Mouse (Mus musculus) embryonic facial prominence, embryonic 15.5 days (tissue): Measurements from ENCODE around the gene Fat1. TPM values are rescaled to one million over a fixed set of nuclear protein-coding genes. Genes with fewer than 3 reads are reported as not detected.

Experiments
- ATAC-seq: fragments of 200-750 bp; cut with Nextera tagmentation; 2 replicates; pipeline ENCODE4 v1.8.0; 2017; ENCODE audit warnings: low read depth, moderate TSS enrichment; ENCODE audit not compliant: insufficient number of reproducible peaks, low FRiP score, low TSS enrichment
- H3K27ac ChIP-seq: fragments of 300-500 bp; sonication (generic); replicated peaks from 2 replicates; pipeline ENCODE4 v1.5.1; 2015; ENCODE audit warnings: mild to moderate bottlenecking, inconsistent platforms
- H3K27me3 ChIP-seq: fragments of 300-500 bp; sonication (generic); 2 replicates; pipeline ENCODE4 v1.6.1; 2015; ENCODE audit warnings: inconsistent platforms
- H3K36me3 ChIP-seq: fragments of 300-500 bp; sonication (generic); 2 replicates; pipeline ENCODE4 v1.6.1; 2015; ENCODE audit warnings: mild to moderate bottlenecking, inconsistent platforms
- H3K4me1 ChIP-seq: fragments of 300-500 bp; sonication (generic); 2 replicates; pipeline ENCODE4 v1.6.1; 2015; ENCODE audit warnings: inconsistent platforms
- H3K4me2 ChIP-seq: fragments of 300-500 bp; sonication (generic); replicated peaks from 2 replicates; pipeline ENCODE4 v1.6.1; 2015; ENCODE audit warnings: mild to moderate bottlenecking, inconsistent platforms
- H3K4me3 ChIP-seq: fragments of 300-500 bp; sonication (generic); replicated peaks from 2 replicates; pipeline ENCODE4 v1.5.1; 2015; ENCODE audit warnings: mild to moderate bottlenecking, inconsistent platforms
- H3K9ac ChIP-seq: fragments of 300-500 bp; sonication (generic); 2 replicates; pipeline ENCODE4 v1.6.1; 2015; ENCODE audit warnings: inconsistent platforms
- H3K9me3 ChIP-seq: fragments of 300-500 bp; sonication (generic); replicated peaks from 2 replicates; pipeline ENCODE4 v1.6.1; 2016; ENCODE audit warnings: inconsistent platforms
- WGBS: fragments of 180-500 bp; shearing (Covaris S2); methylation state at CpG from one replicate; pipeline ENCODE4 v1.1.7; 2015; 5-methylcytosine and 5-hydroxymethylcytosine counted together
- polyA plus RNA-seq: library from polyadenylated mRNA; unstranded; fragments of >200 nt; fragmentation: Nextera tagmentation; extraction: Ambion mirVana; gene quantifications from 2 replicates; pipeline ENCODE4 v1.2.1, GENCODE M21; 2015

The Fat1 gene
- polyA plus RNA-seq, 1 experiment from 2014 or later = 24.8 TPM

- H3K4me1 ChIP-seq = peaks cover 7% of the 10 kb centered on the region; the same call in 1 of the 2 replicates
- WGBS = 3% methylated on average over 13 of the region's 13 CpGs
- H3K4me3 ChIP-seq = peak overlapping the region; percentile 89
- H3K27ac ChIP-seq = peak overlapping the region; percentile 96
- ATAC-seq = no peak
- no peaks in the 10 kb centered on the region for H3K36me3 ChIP-seq
- peak overlapping the region; percentile 74 for H3K4me2 ChIP-seq
- H3K9ac ChIP-seq = peak overlapping the region; percentile 59
- no peaks in the 10 kb centered on the region for H3K9me3 ChIP-seq
- no peaks in the 10 kb centered on the region for H3K27me3 ChIP-seq
Measured at GRCm38 (mm10) chr8:44934416-44934815, 831 bp upstream of the Fat1 start.

GRCm38 (mm10) chr8:44935741-44936140 lies 494 bp downstream of the Fat1 start:
- peak; percentile 78 for ATAC-seq
- H3K4me2 ChIP-seq = peak overlapping the region; percentile 74
- WGBS = under 1% methylated on average over 24 of the region's 24 CpGs
- no peaks in the 10 kb centered on the region for H3K36me3 ChIP-seq
- H3K27me3 ChIP-seq = no peaks in the 10 kb centered on the region
- peak overlapping the region; percentile 96 for H3K27ac ChIP-seq
- H3K4me3 ChIP-seq = peak overlapping the region; percentile 89
- H3K4me1 ChIP-seq = peaks cover 7% of the 10 kb centered on the region; the same call in 1 of the 2 replicates
- H3K9ac ChIP-seq = peak overlapping the region; percentile 59
- no peaks in the 10 kb centered on the region for H3K9me3 ChIP-seq

- under 1% methylated on average over 16 of the region's 16 CpGs for WGBS
Measured at GRCm38 (mm10) chr8:44936481-44936961, 1.3 kb downstream of the Fat1 start.

GRCm38 (mm10) chr8:44937141-44937825 lies 2.0 kb downstream of the Fat1 start:
- no peak for ATAC-seq
- Histone ChIP-seq H3K27me3 (no peaks in the 10 kb centered on the region), H3K36me3 (no peaks in the 10 kb centered on the region), H3K4me3 (peak overlapping the region; percentile 89), H3K27ac (peak overlapping the region; percentile 96), H3K4me1 (peaks cover 12% of the 10 kb centered on the region; the same call in 1 of the 2 replicates), H3K9ac (peak overlapping the region; percentile 82), H3K4me2 (peak overlapping the region; percentile 74), H3K9me3 (no peaks in the 10 kb centered on the region)
- under 1% methylated on average over 34 of the region's 34 CpGs for WGBS

More at GRCm38 (mm10) chr8:44936481-44936961, 1.3 kb downstream of the Fat1 start:
- peaks cover 11% of the 10 kb centered on the region; the same call in 1 of the 2 replicates for H3K4me1 ChIP-seq
- peak overlapping the region; percentile 89 for H3K4me3 ChIP-seq
- H3K4me2 ChIP-seq = peak overlapping the region; percentile 74
- peak overlapping the region; percentile 96 for H3K27ac ChIP-seq
- peak overlapping the region; percentile 82; the same call in 1 of the 2 replicates for H3K9ac ChIP-seq
- H3K9me3 ChIP-seq = no peaks in the 10 kb centered on the region
- H3K36me3 ChIP-seq = no peaks in the 10 kb centered on the region
- no peak for ATAC-seq
- H3K27me3 ChIP-seq = no peaks in the 10 kb centered on the region

GRCm38 (mm10) chr8:44937905-44938642 lies 2.8 kb downstream of the Fat1 start:
- under 1% methylated on average over 83 of the region's 87 CpGs for WGBS
- H3K4me3 ChIP-seq = peak overlapping the region; percentile 89
- peak; percentile 88 for ATAC-seq
- H3K4me2 ChIP-seq = peak overlapping the region; percentile 74
- peak overlapping the region; percentile 82 for H3K9ac ChIP-seq
- H3K4me1 ChIP-seq = peaks cover 12% of the 10 kb centered on the region; the same call in 1 of the 2 replicates
- H3K27me3 ChIP-seq = no peaks in the 10 kb centered on the region
- no peaks in the 10 kb centered on the region for H3K36me3 ChIP-seq
- H3K27ac ChIP-seq = peak overlapping the region; percentile 96
- no peaks in the 10 kb centered on the region for H3K9me3 ChIP-seq

DNA sequence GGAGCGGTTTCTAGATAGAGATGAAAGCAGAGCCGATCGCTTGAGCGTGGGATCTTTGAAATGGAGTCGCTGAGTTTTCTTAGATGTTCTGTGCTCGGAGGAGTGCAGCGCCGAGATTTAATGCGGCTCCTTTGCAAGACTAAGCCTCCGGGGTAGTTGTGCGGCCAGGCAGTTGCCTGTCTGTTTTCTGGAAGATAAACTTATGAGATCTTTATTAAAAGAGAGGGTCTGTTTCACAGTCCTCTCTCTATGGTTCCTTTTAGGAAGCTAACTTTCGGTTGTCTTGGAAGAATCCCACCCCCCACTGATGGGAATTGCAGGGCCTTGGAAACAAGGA lies 3.4 kb downstream of the Fat1 start:
- H3K4me2 ChIP-seq = peak overlapping the region; percentile 74
- peak overlapping the region; percentile 89 for H3K4me3 ChIP-seq
- H3K9ac ChIP-seq = peak overlapping the region; percentile 82
- no peaks in the 10 kb centered on the region for H3K27me3 ChIP-seq
- H3K9me3 ChIP-seq = no peaks in the 10 kb centered on the region
- no peak for ATAC-seq
- H3K27ac ChIP-seq = peak overlapping the region; percentile 96
- no peaks in the 10 kb centered on the region for H3K36me3 ChIP-seq
- peaks cover 10% of the 10 kb centered on the region; the same call in 1 of the 2 replicates for H3K4me1 ChIP-seq
- WGBS = under 1% methylated on average over 12 of the region's 12 CpGs

GRCm38 (mm10) chr8:44945577-44945976 lies 10.3 kb downstream of the Fat1 start:
- Histone ChIP-seq H3K9me3 (0 out of 2 replicates have a peak, but pooled peaks cover under 1% of the 10 kb centered on the region), H3K9ac (no peak overlapping the region), H3K4me3 (no peak overlapping the region), H3K4me2 (no peak overlapping the region), H3K27me3 (no peaks in the 10 kb centered on the region), H3K4me1 (peaks cover 11% of the 10 kb centered on the region), H3K36me3 (peaks cover 15% of the 10 kb centered on the region), H3K27ac (no peak overlapping the region)
- WGBS = 91% methylated on average over 4 of the region's 4 CpGs
- ATAC-seq = no peak; the same call in 1 of the 2 replicates

DNA sequence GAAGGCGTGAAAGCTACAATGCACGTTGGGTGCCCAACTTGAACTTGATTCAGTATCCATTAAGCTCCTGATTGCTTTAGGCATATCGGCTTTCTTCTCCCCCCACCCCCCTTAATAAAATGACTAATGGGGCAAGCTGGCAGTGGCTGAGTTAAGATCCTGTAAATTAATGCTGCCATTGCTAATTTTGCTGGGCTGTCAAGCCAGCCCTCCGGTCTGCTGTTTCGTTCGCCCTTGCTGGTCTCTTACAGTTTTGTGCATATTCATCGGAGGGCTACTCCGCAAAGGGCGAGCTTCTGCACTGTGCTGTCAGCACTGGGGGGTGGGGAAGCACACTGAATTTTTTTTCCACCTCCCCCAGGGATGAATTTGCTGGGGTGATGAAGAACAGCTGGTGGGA lies 13.3 kb downstream of the Fat1 start:
- peaks cover 45% of the 10 kb centered on the region for H3K36me3 ChIP-seq
- no peak overlapping the region for H3K4me2 ChIP-seq
- no peak overlapping the region for H3K4me3 ChIP-seq
- WGBS = 49% methylated on average over 9 of the region's 9 CpGs
- no peak overlapping the region for H3K9ac ChIP-seq
- ATAC-seq = no peak
- H3K27ac ChIP-seq = no peak overlapping the region
- no peaks in the 10 kb centered on the region for H3K27me3 ChIP-seq
- peaks cover 6% of the 10 kb centered on the region for H3K4me1 ChIP-seq
- H3K9me3 ChIP-seq = 0 out of 2 replicates have a peak, but pooled peaks cover 5% of the 10 kb centered on the region

GRCm38 (mm10) chr8:44960455-44960854 lies 25.2 kb downstream of the Fat1 start:
- Histone ChIP-seq H3K4me1 (peaks cover 60% of the 10 kb centered on the region), H3K27me3 (no peaks in the 10 kb centered on the region), H3K4me2 (no peak overlapping the region), H3K4me3 (no peak overlapping the region), H3K36me3 (peaks cover 4% of the 10 kb centered on the region; the same call in 1 of the 2 replicates), H3K9me3 (no peaks in the 10 kb centered on the region), H3K27ac (no peak overlapping the region), H3K9ac (no peak overlapping the region)
- peak; percentile 21; the same call in 1 of the 2 replicates for ATAC-seq
- 10% methylated on average over 10 of the region's 10 CpGs for WGBS

- no peak for ATAC-seq
- H3K36me3 ChIP-seq = peaks cover 4% of the 10 kb centered on the region; the same call in 1 of the 2 replicates
- no peak overlapping the region for H3K9ac ChIP-seq
- WGBS = 40% methylated on average over 5 of the region's 5 CpGs
- H3K9me3 ChIP-seq = no peaks in the 10 kb centered on the region
- peaks cover 60% of the 10 kb centered on the region for H3K4me1 ChIP-seq
- no peaks in the 10 kb centered on the region for H3K27me3 ChIP-seq
- no peak overlapping the region for H3K27ac ChIP-seq
- H3K4me2 ChIP-seq = no peak overlapping the region
- H3K4me3 ChIP-seq = no peak overlapping the region
Measured at GRCm38 (mm10) chr8:44960906-44961305, 25.7 kb downstream of the Fat1 start.

DNA sequence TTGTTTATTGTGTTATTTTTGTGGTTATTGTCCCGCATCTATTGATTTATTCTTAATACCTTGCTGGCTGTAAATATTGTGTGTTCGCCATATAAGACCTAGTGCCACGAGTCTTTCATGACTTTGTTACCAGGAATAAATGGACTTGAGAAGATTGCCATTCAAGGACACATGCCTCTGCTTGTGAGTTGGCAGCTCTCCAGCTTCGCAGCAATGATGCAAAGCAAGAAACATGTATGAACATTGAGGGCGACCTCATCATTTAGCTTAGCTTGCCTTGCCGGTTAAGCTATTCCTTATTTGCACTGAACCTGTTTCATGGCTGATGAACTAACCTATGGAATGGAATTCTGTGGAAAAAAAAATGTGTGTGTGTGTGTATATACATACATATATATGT lies 26.2 kb downstream of the Fat1 start:
- H3K27me3 ChIP-seq = no peaks in the 10 kb centered on the region
- H3K27ac ChIP-seq = no peak overlapping the region
- peaks cover 4% of the 10 kb centered on the region; the same call in 1 of the 2 replicates for H3K36me3 ChIP-seq
- H3K9ac ChIP-seq = no peak overlapping the region
- no peak overlapping the region for H3K4me2 ChIP-seq
- ATAC-seq = no peak
- no peaks in the 10 kb centered on the region for H3K9me3 ChIP-seq
- H3K4me1 ChIP-seq = peaks cover 55% of the 10 kb centered on the region
- 49% methylated on average over 6 of the region's 6 CpGs for WGBS
- H3K4me3 ChIP-seq = no peak overlapping the region
